Mouse (Mus musculus): Measurements from ENCODE around the gene Gm47959.
"Not testable (repeated sequence)": the region's sequence is repeated elsewhere in the genome, so short reads cannot be mapped to it uniquely, and the experiment has no call there.

Gm47959 gene

DNA sequence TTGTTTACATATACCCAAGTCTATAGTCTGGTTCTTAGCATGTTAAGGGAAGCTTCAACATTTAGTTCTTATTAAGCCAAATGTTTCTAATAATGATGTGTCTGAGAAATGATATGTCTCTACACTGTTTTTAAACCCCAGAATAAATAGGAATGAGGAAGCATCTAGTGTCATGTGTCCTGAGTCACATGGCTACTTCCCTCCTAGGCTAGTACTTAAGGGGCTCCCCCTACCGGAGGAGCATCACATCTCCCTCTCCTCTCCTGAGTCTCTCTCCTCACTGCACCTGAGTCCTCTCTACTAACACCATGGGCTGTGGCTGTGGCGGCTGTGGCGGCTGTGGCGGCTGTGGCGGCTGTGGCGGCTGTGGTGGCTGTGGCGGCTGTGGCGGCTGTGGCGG, at the start of gene Gm47959:
Gm47959 (plus strand) TSS at position 243 of the 400 bp plus-strand sequence.
- not testable (repeated sequence) for DNase-seq (ENCODE audit: low read depth)

DNA sequence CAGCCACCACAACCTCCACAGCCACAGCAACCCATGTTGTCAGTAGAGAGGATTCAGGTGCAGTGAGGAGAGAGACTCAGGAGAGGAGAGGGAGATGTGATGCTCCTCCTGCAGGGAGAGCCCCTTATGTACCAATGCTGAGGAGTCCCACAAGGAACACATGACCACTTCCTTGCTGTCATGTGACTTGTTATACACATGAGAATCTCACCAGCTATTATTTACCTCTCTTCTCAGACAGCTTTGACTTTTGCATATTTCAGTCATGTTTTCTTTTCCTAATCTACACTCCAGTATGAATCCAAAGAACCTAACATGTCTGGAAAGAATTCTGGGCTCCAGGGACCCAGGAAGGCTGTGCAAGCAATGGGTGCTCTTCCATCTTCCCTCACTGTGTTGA, 44.4 kb upstream of the Gm47959 start, which contains the start of gene Gm7544:
Gm7544 (minus strand) TSS at position 101 of the 400 bp plus-strand sequence.
- not testable (repeated sequence) for DNase-seq (ENCODE audit: low read depth)

DNA sequence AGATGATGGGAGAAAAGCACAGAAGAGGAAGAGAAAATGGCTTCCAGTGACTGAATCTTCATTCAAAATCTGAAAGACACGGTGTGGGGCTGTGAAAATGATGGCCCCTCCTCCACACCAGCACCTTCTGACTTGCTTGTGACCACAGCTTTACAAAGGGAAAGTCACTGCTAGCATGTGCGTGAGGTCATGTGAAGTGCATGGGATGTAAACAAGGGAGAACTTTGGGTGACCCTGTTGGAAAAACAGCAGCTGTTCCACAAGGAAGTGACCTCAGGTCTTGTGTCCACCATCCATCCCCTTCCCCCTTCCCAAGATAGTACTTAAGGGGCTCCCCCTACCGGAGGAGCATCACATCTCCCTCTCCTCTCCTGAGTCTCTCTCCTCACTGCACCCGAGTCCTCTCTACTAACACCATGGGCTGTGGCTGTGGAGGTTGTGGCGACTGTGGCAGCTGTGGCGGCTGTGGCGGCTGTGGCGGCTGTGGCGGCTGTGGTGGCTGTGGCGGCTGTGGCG, 40.4 kb upstream of the Gm47959 start, which contains the start of gene Gm47955:
Gm47955 (plus strand) TSS at position 417 of the 516 bp plus-strand sequence.
- no peak for DNase-seq (ENCODE audit: low read depth)

DNA sequence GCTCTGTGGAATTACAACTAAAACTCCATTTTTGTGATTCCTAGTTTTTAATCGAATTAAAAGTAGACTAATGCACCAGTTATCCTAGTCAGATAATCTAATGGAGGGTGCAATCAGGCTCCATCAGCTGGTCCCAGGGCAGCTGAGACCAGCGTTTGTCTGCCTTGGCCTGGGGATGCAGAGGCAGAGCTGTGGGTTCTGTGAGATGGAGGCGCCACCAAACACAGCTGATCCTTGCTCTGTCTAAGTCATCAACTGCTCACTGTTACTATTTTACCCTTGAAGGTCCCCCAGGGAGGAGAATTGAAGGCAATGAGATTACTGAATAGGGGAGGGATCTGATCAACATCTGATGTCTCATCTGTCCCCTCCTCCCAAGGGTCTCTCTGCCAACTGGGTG, 33.9 kb upstream of the Gm47959 start:
- DNase-seq (ENCODE audit: low read depth): no peak

DNA sequence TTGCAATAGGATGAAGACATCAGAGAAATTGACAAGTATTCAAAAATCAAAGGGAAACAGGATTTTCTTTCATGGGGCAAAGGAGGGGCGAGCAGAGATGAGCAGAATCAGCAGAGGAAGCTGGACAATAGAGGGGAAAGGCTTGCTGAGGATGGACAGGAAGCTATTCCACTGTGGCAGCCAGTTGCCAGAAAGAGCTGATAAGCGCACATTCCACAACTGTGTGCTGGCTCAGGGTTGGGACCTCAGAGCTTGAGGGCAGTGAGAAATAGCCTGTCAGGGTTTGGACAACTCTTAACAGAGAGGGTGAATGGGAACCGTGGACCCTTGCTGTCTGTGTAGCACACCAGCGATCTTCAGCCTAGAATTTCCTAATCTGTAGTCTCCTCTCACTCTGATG, 28.3 kb upstream of the Gm47959 start:
- DNase-seq (ENCODE audit: low read depth): no peak

DNA sequence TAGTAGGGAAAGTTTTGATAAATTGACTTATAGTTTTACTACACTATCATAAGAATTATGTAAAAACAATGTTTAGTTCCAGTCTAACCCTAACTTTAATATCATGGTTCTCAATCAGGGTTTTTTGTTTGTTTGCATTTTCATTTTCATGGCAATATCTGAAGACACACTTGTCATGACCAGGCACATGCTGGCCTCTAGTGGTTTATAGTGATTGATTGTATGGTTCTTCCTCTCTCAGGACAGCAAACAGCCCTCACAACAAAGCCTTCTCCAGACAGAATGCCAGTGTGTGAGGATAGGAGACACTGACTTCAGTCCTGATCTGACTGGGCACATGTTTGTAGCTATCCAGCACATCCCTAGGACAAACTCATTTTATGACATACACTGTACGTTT, 27.1 kb upstream of the Gm47959 start:
- no peak for DNase-seq (ENCODE audit: low read depth)

DNA sequence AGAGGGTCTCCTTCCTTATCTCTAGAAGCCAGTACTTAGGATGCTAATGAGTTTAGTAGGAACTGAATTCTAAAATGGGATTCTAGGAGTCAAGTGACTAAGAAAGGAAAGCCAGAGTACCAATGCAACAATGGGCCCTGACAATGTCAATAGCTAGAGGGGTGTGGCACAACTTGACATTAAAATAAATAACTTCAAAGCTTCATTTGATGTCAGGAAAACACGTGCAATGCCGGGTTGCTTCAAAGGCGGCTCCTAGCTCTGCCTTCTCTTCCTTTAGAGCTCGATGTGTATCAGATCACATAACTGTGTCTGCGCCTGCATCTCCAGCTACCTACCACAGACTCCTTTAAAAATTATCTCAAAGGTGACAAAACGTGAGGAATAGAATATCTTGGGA, 26.4 kb upstream of the Gm47959 start:
- DNase-seq (ENCODE audit: low read depth): no peak

DNA sequence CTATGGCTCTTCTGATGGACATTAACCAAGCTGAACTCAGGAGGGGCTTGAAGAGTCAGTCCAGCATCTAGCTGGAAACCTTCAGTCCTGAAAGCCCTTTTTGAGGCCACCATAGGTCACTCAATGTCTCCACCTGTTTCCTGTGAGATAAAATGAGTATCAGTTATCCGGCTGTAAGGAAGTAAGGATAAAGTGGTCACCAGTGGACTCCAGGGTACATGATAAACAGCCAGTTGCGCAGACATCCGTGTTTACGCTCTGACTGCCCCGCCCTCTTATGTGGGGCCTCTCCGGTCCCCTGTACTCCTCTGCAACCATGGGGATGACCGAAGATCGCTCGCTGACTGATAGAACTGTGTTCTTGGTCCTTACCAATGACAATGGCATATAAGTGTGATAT, 26.0 kb upstream of the Gm47959 start:
- DNase-seq (ENCODE audit: low read depth): no peak

DNA sequence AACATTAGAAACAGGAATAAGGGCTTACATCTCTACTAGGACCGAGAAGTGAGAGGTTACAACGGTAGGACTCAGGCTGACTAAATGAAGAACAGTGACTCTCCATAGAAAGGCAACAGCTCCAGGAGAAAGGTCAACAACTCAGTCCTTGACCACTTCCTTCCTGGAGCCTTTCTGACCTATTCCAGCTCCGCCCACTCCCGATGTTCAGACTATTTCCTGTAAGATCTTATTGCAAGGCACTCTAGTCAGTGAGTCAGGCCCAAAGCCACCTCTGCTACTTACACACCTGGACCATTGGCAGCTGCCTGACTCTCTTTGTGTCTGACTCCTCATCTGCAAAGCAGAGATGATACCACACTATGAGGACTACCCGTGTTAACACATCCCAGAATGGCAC, 24.6 kb upstream of the Gm47959 start:
- DNase-seq (ENCODE audit: low read depth): no peak

DNA sequence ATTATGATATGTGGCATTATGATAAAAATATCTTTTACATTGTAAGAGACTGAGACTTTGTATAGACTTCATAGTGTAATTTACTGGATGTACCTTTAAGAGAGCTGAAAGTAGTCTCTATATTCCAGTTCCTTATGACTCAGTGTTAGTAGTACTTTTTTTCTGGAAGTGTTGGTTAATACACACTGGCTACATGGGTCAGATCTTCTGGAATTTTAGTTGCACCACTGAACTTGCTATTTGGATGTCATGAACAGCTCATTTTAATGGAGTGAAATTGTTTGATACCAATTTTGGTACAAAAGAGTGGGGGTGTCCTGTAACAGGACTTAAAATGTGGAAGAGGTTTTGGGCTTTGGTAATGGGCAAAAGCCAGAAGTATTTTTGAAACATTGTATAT, 22.5 kb upstream of the Gm47959 start:
- DNase-seq (ENCODE audit: low read depth): no peak

DNA sequence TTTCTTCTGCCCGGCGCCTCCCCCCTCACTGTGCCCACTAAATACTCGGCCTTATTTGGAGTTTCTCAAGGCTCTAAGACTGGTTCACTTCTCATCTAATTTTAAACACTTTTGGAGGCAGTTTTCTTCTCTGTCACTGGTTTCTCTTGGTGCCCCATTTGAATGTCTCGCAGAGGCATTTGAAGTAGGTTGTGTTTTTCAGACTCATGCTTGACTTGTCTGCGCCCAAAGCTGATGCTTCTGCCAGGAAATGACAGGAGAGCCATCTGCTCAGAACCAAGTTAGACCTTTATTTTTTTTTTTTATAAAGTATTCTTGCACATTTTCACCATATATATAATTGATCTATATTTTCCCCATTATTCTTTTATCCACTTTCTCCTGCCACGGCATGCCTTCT, 13.6 kb upstream of the Gm47959 start:
- no peak for DNase-seq (ENCODE audit: low read depth)

DNA sequence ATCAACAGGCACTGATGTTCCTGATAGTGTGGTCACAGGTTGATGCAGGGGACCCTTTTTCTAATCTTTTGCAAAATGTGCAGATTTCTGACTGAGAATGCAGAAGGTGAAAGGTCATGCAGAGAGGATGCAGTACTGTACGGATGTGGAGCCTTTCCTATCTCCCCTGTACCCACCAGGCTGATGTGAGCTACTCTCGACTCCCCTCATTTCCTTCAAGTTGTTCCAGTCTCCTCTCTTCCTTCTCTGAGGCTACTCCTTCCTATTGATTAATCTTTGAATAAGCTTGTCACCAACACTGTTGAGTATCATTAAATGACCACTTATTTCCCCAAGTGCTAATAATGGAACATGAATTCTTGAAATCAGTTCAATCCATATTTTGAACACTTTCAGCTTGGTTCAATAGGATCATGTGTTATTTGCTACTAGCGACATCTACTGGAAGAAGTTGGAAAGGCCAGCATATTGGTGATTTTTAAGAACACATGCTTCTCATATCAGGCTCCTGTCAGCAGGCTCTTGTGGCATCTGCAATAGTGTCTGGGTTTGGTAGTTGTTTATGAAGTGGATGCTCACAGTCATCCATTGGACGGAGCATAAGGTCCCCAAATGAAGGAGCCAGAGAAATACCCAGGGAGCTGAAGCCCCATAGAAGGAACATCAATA, 12.7 kb upstream of the Gm47959 start:
- DNase-seq (ENCODE audit: low read depth): peak; percentile 41

DNA sequence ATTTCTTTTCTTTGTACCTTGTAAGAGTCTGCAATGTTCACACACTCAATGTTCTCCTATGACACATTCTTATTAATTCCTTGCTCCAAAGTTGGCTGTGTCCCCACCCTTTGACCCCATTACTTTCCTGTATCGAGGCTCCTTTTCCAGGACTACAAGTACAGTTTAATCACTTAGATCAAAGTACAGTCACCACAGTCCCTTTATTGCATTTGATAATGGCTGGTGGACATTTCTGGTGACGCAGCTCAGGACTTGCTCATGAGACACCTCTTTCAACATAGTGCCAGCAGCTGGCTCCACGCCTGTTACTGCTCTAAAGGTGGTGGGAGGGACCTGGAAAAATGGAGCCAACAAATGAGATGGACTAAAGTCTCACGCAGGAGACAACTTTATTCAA, 9.3 kb upstream of the Gm47959 start:
- no peak for DNase-seq (ENCODE audit: low read depth)

DNA sequence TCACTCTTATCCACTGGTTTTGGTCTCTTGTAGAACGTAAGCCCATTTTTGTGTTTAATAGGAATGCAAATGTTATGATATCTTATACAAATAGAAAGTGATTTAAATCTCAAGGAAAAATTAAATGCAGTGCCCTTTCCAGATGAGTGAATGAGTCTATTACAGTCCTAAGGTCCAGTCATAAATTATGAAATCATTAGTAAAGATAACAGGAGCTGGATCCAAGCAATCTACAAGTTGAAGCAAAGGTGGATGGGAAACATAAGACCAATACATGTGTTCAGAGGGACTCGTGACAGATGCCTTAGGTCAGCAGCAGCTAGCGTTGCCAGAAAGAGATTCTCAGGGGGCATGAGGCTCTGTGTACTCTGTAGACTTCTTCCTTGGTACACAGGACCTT, 8.8 kb upstream of the Gm47959 start:
- no peak for DNase-seq (ENCODE audit: low read depth)

DNA sequence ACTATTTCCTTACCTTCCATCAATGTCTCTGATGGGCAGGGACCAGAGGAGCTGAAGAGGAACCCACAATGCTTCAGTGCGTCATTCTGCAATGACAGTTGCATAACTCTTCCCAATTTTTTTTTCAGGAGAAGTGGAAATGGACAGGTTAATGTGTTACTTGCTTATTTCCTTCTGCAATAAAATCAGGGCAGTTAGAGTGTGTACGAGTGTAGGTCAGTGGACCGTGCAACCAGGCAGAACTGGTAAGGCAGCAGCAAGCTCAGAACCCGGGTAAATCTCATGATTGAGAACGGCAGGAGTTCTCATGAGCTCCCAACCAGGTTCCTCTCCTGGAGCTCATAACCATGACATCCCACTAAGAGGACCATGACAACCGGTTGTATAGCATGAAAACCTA, 8.3 kb upstream of the Gm47959 start:
- no peak for DNase-seq (ENCODE audit: low read depth)

DNA sequence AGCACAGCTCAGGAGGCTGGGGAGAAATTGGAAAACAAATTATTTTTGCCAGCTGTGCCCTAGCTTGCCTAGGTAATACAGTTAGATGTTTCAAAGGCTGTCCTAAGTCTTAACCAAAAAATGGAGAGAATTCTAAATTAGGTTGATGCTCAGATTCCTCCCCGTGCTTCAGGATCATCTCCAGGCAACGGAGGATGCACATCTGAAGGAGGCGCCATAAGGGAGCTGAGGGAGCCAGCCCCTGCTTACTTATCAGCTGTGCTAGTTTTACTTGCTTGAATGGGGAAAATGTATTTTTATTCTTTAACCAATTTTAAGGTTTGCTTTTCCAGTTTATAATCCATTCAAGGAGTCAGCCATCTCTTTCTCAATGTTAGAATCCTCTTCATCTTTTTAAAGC, 6.4 kb upstream of the Gm47959 start:
- DNase-seq (ENCODE audit: low read depth): no peak

DNA sequence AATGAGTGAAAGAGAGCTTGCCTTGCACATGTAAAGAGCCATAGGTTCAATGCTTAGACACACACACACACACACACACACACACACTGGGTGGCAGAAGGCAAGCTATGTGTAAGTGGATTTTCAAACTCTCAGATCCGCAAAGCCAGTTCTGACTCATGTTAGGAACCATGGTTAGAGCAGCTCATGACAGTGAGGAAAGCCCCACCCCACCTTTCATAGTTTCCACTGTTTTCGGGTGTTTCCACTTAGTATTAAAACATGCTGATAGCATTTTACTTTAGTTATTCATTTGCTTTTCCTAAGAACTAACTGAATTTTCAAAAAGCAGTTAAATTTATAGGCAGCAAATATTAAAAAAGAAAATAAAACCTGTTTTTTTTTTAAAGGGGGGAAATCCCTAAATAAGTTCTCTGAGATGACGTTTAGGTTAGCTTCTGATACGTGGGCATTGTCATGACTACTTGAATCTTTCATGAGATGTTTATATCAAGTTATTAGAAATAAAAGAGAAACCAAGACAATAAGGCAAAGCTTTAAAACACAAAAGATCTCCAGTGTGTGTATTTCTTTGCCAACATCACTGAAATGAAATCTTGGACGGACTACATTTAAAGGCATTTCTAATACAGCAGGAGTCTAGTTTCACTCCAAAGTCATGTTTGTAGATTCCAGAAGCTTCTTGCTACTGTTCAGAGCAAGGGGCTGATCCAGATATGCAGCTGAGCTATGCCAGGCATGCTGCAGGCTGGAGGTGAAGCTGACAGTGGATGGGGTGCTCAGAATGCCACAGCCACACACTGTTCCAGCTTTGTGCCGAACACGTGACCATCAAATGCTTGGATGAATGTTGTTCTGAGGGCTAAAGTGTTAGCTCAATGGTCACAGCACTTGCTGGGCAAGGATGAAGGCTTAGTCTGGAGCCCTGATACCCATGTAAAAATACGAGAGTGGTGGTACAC, 6.2 kb downstream of the Gm47959 start:
- no peak for DNase-seq (ENCODE audit: low read depth)

DNA sequence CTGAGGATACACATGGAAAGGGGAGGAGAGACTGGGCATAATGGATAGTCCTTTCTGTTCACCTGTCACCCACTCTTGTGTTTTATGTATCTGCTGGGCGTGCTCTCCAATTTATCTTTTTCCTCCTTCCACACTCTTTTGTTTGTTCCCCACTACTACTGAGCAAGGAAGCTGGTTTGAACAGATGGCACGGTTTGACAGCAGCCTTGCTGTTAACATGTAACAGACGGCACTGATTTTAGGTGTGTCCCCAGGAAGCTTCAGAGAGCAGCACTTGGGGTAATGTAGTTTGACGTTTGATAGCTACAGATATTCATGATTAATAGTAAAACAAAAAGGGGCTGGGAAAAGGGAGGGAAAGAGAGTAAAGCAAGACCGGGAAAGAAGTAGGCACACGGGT, 7.1 kb downstream of the Gm47959 start:
- DNase-seq (ENCODE audit: low read depth): no peak

DNA sequence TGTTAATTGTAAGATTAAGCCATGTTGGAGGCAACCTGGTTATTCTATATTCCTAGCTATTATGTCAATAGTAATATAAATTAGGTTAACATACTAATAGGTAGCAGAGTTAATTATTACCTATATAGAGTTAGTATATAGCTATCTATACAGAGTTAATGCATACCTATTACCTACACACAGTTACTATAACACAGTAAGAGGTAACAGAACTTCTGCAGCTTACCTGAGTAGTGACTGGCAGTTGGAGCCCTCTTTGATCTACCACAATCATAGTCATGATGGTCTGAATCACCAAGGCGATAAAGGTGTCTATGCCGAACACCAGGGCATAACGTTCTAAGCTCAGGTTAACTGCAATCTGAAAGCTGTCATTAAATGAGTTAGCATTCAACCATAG, 14.1 kb downstream of the Gm47959 start:
- no peak for DNase-seq (ENCODE audit: low read depth)

DNA sequence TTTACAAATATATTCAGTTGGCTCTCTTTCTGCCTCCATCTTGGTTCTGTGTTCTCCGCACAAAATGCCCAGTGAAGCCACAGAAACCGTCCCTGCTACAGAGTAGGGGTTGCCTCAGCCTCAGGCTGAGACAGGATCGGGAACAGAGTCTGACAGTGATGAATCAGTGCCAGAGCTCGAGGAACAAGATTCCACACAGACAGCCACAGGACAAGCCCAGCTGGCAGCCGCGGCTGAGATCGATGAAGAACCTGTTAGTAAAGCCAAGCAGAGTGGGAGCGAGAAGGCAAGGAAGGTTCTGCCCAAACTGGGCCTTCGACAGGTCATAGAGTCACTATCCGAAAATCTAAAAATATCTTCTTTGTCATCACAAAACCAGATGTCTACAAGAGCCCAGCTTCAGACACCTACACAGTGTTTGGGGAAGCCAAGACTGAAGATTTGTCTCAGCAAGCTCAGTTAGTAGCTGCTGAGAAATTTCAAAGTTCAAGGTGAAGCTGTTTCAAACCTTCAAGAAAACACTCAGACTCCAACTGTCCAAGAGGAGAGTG, 15.1 kb downstream of the Gm47959 start:
- no peak for DNase-seq (ENCODE audit: low read depth)

DNA sequence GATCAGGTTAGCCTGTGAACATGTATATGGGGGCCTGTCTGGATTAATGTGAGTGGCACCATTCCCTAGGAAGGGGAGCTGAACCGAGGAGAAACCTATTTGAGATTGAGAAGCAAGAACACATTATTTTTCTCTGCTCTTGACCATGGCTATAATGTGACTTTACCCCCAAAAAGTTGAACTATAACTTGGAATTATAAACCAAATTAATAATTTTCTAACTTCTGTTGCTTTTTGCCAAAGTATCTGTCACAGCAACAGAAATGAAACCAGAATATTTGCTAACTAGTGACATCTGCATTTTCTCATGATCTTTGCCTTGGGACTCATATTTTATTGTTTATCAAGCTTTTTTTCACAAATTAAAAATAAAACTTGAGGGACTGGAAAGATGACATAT, 16.2 kb downstream of the Gm47959 start:
- DNase-seq (ENCODE audit: low read depth): no peak

DNA sequence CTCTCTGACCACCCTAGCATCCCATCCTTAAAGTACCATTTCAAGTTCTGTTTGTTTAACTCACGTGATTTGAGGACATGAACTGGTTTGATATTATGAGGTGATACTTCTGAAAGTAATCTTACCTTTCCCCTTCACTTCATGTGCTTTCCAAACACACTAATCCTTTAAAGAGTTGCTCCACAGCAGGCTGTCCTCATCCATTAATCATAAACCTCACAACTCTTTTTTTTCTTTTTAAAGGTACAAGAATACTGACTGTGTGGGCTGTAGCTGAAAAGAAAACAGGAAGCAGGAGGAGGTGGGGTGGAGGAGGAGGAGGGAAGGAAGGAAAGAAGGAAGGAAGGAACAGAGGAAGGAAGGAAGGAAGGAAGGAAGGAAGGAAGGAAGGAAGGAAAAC, 31.6 kb downstream of the Gm47959 start:
- DNase-seq (ENCODE audit: low read depth): no peak

DNA sequence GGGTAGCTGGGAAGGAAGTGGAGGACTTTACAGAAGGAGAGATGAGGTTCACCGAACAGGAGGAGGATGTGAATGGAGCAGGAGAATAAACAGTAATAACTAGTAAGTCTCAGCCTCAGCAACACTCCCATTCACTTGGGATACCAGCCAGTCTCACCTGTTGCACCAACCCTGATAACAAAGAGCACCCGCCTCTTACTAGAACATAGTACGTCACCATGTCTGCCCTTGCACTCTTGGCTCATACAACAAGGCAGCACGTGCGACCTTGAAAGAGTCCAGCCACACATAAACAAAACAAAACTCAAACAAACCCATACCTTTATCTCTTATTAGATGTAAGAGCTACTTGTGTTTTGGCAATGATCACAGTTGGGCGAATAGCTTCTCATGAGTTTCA, 32.2 kb downstream of the Gm47959 start:
- no peak for DNase-seq (ENCODE audit: low read depth)

Measured in c-Kit-positive CD71-negative TER-119-negative erythroid progenitor cells, embryonic 14.5 days (primary cell).